In the genomic region with DNA sequence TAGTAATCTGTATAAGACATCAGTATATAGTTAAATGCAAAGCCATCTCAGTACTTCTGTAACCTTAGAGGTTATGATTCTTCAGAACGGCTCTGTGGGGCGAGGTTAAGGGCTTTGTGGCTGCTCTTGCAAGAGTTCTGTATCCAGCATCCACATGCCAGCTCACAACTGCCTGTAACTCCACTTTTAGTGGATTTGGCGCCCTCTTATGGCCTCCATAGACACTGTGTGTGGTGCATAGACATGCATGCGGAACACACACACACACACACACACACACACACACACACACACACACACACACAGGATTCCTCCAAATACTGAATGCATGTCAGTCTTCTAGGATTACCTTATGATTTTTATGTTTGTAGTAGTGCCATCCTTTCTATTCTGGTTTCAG, we compare ENCODE assay signal across 10 mouse cellular contexts. TPM values are rescaled to one million over a fixed set of nuclear protein-coding genes. Genes with fewer than 3 reads are reported as not detected.
DNase-seq lines count a peak whose midpoint lies in the region; ATAC-seq lines count a peak whose summit lies in the region.
"Had no signal": no experiment of that assay in that cellular context is flagged by ENCODE, and none has a peak within 500 bp of the region (broad histone marks: within the 10 kb centered on the region; RNA-seq: fewer than 3 reads in every experiment).

No protein-coding gene starts in this region.

- H3K4me2 ChIP-seq in kidney, embryonic 14.5 days (replicated peaks; ENCODE audit: low read depth, low read length): no peak overlapping the region
- H3K4me2 ChIP-seq: heart, embryonic 13.5 days; midbrain, embryonic 12.5 days had no signal

- no peaks in the 10 kb centered on the region for H3K27me3 ChIP-seq in kidney, embryonic 14.5 days (ENCODE audit: control insufficient read depth, insufficient read depth, low read length)
- H3K27me3 ChIP-seq: heart, embryonic 13.5 days; midbrain, embryonic 12.5 days had no signal

- no peak overlapping the region for H3K9ac ChIP-seq in kidney, embryonic 14.5 days (ENCODE audit: low read depth, low read length)
- H3K9ac ChIP-seq: heart, embryonic 13.5 days; midbrain, embryonic 12.5 days had no signal

- H3K9me3 ChIP-seq in kidney, embryonic 14.5 days (ENCODE audit: control insufficient read depth, low read length): no peaks in the 10 kb centered on the region
- H3K9me3 ChIP-seq: heart, embryonic 13.5 days; midbrain, embryonic 12.5 days had no signal

- ATAC-seq in CD4-positive, CD25-positive, alpha-beta regulatory T cell, adult 4 months: no peak
- no peak for ATAC-seq in kidney, embryonic 14.5 days (ENCODE audit: low FRiP score, low TSS enrichment)
- ATAC-seq in granulocyte monocyte progenitor cell, adult 5-6 weeks (replicated peaks; ENCODE audit: poor library complexity, severe bottlenecking): peak; percentile 83
- ATAC-seq in activated CD4-positive, CD25-positive, alpha-beta regulatory T cell, adult 4 months: no peak

- H3K36me3 ChIP-seq in kidney, embryonic 14.5 days (ENCODE audit: control insufficient read depth, insufficient read depth, low read length): no peaks in the 10 kb centered on the region

- DNase-seq in CD4-positive, CD25-positive, alpha-beta regulatory T cell, adult 2 months (ENCODE audit: low read depth, low spot score): peak; percentile 60
- DNase-seq in kidney, postnatal 10 days: peak; percentile 44
- DNase-seq in retina, postnatal 1 day: peak; percentile 37
- DNase-seq in MN1 (ENCODE audit: low spot score): no peak

- WGBS in kidney, embryonic 14.5 days: 80% methylated on average over 4 of the region's 4 CpGs

- H3K4me3 ChIP-seq in kidney, embryonic 14.5 days (ENCODE audit: low read length): no peak overlapping the region
- H3K4me3 ChIP-seq: heart, embryonic 13.5 days; midbrain, embryonic 12.5 days had no signal

- H3K27ac ChIP-seq in kidney, embryonic 14.5 days (ENCODE audit: low read depth, low read length): no peak overlapping the region
- H3K27ac ChIP-seq: heart, embryonic 13.5 days; midbrain, embryonic 12.5 days had no signal

- no peaks in the 10 kb centered on the region for H3K4me1 ChIP-seq in kidney, embryonic 14.5 days (ENCODE audit: control insufficient read depth, insufficient read depth, low read length)
- H3K4me1 ChIP-seq: midbrain, embryonic 12.5 days had no signal

RNA-seq across cellular contexts. Expression of gene Vps13c, which starts 11.0 kb away (rescaled TPM):
- 10 to 100 TPM; 21.6 to 27.3 TPM for polyA plus RNA-seq in CD4-positive, CD25-positive, alpha-beta regulatory T cell, adult 4 months (2017; shearing (Covaris generic))
- polyA plus RNA-seq in kidney, embryonic 14.5 days (2014; fragmentation: Nextera tagmentation; extraction: Ambion mirVana): 3.5 and 7.9 TPM in 2 replicates
- 61.5 and 75.6 TPM in 2 replicates for total RNA-seq in granulocyte monocyte progenitor cell, adult 5-6 weeks (2014; fragmentation: Nextera tagmentation)
- 56.3 and 67.9 TPM in 2 replicates for total RNA-seq in granulocyte monocyte progenitor cell, adult 5-6 weeks (2017)
- 10 to 100 TPM; 16.6 to 17.6 TPM for polyA plus RNA-seq in activated CD4-positive, CD25-positive, alpha-beta regulatory T cell, adult 4 months (2017; shearing (Covaris generic))

RNA-seq across cellular contexts. Expression of gene C2cd4a, which starts 19.0 kb away (rescaled TPM):
- polyA plus RNA-seq in CD4-positive, CD25-positive, alpha-beta regulatory T cell, adult 4 months (2017; shearing (Covaris generic)): not detected
- polyA plus RNA-seq in kidney, embryonic 14.5 days (2014; fragmentation: Nextera tagmentation; extraction: Ambion mirVana): 1.3 and 2.7 TPM in 2 replicates
- total RNA-seq in granulocyte monocyte progenitor cell, adult 5-6 weeks (2014; fragmentation: Nextera tagmentation): not detected in 2 replicates
- total RNA-seq in granulocyte monocyte progenitor cell, adult 5-6 weeks (2017): not detected in 2 replicates
- not detected for polyA plus RNA-seq in activated CD4-positive, CD25-positive, alpha-beta regulatory T cell, adult 4 months (2017; shearing (Covaris generic))
